Mouse (Mus musculus) small intestine, adult 2 months (tissue): ENCODE measurements around the gene Rere. TPM values are rescaled to one million over a fixed set of nuclear protein-coding genes. Genes with fewer than 3 reads are reported as not detected.

ENCODE experiments used
- H3K27ac ChIP-seq: fragments of 200-500 bp; 2 replicates; pipeline ENCODE4 v1.5.1; 2012; ENCODE audit warnings: low read depth, low read length, control low read depth, inconsistent platforms; ENCODE audit not compliant: insufficient read depth
- H3K27me3 ChIP-seq: fragments of 200-500 bp; 2 replicates; pipeline ENCODE4 v1.6.1; 2012; ENCODE audit warnings: mild to moderate bottlenecking, moderate library complexity, low read length, inconsistent platforms; ENCODE audit not compliant: control insufficient read depth, insufficient read depth
- H3K36me3 ChIP-seq: fragments of 200-500 bp; 2 replicates; pipeline ENCODE4 v1.6.1; 2012; ENCODE audit warnings: mild to moderate bottlenecking, low read length, control low read depth, inconsistent platforms; ENCODE audit not compliant: control insufficient read depth, insufficient read depth
- H3K4me1 ChIP-seq: fragments of 200-500 bp; 2 replicates; pipeline ENCODE4 v1.6.1; 2012; ENCODE audit warnings: low read length, inconsistent platforms, mixed read lengths; ENCODE audit not compliant: control insufficient read depth, insufficient read depth, insufficient read length
- H3K4me3 ChIP-seq: fragments of 200-500 bp; 2 replicates; pipeline ENCODE4 v1.5.1; 2012; ENCODE audit warnings: low read depth, mild to moderate bottlenecking, control low read depth, inconsistent platforms, low read length, moderate library complexity
- CTCF ChIP-seq: fragments of 200-500 bp; IDR thresholded peaks from 2 replicates; pipeline ENCODE4 v1.5.1; 2012; ENCODE audit warnings: low read depth, mild to moderate bottlenecking, control low read depth, inconsistent platforms, low read length, moderate library complexity, mixed read lengths; ENCODE audit not compliant: insufficient replicate concordance, insufficient read length; ENCODE audit errors: extremely low read depth
- POLR2A ChIP-seq: fragments of 200-500 bp; IDR thresholded peaks from 2 replicates; pipeline ENCODE4 v1.6.1; 2012; ENCODE audit warnings: low read depth, mild to moderate bottlenecking, control low read depth, inconsistent platforms, low read length, moderate library complexity
- WGBS: fragments of 180-500 bp; shearing (Covaris S2); methylation state at CpG from one replicate; pipeline ENCODE4 v1.1.7; 2018; 5-methylcytosine and 5-hydroxymethylcytosine counted together
- polyA plus RNA-seq: library from polyadenylated mRNA; depleted of rRNA; stranded (reverse); fragments of >200 nt; gene quantifications from 2 replicates; pipeline ENCODE4 v1.2.3, GENCODE M21; 2012

Rere gene
- polyA plus RNA-seq, 1 experiment: 72.8 TPM

DNA sequence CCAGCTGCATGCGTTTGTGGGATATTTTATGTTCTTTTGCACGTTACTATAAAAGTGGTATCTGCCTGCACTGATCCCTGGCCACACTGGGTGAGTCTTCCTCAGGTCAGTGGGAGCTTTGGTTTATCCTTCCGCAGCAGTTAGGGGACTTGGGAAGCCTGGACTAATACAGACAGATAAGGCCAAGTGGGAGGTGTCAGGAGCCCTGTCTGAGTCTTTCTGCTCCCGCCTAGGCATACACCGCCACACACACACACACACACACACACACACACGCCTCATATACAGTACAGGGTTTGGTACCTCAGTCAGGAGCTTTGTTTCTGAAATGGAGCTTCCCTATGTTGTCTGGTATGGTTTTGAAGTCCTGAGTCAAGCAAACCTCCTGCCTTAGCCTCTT lies 310.6 kb downstream of the Rere start:
- H3K4me1 ChIP-seq: peaks cover 41% of the 10 kb centered on the region
- no peaks in the 10 kb centered on the region for H3K27me3 ChIP-seq
- no peak overlapping the region for H3K4me3 ChIP-seq
- TF ChIP-seq CTCF (no peak), POLR2A (no peak)
- 24% methylated on average over 6 of the region's 6 CpGs for WGBS
- H3K36me3 ChIP-seq: peaks cover 3% of the 10 kb centered on the region; the same call in 1 of the 2 replicates
- peak overlapping the region; percentile 26; the same call in 1 of the 2 replicates for H3K27ac ChIP-seq

DNA sequence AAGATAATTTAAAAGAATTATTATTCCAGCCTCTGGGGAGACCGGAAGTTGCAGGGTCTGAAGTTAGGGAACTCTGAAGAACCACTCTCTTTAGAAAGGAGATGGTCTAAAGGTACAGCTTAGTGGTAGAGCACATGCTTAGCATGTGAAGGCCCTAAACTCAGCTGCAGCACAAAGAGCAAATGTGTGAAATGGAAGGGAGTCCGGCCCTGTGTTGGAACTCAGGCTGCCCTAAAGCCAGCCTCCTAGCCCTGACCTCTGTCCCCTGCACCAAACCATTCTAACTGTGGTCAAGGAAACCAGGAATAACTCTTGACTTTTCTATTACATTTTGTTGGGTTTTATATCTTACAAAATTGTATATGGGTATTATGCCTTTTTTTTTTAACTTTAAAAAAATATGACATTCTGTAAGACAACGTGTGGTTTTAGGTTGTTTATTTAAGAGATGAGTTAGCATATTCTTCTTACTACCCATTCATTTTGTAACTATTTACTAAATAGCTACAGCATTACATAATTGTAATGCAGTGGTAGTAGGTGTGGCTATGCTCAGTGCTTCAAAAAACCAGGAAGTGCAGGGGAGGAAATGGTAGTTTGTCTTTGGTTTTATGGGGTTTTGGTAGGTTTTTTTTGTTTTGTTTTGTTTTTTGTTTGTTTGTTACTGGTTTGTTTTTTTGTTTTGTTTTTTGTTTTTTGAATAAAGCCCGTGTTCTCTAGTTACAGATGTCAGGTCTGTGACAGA lies 312.2 kb downstream of the Rere start:
- Histone ChIP-seq H3K27ac (0 out of 2 replicates have a peak overlapping the region, but pooled peaks have one; percentile 12), H3K4me1 (peaks cover 34% of the 10 kb centered on the region), H3K27me3 (no peaks in the 10 kb centered on the region), H3K36me3 (peaks cover 5% of the 10 kb centered on the region; the same call in 1 of the 2 replicates), H3K4me3 (no peak overlapping the region)
- WGBS: 38% methylated on average over 4 of the region's 4 CpGs
- TF ChIP-seq CTCF: no peak
- no peak for TF ChIP-seq POLR2A

DNA sequence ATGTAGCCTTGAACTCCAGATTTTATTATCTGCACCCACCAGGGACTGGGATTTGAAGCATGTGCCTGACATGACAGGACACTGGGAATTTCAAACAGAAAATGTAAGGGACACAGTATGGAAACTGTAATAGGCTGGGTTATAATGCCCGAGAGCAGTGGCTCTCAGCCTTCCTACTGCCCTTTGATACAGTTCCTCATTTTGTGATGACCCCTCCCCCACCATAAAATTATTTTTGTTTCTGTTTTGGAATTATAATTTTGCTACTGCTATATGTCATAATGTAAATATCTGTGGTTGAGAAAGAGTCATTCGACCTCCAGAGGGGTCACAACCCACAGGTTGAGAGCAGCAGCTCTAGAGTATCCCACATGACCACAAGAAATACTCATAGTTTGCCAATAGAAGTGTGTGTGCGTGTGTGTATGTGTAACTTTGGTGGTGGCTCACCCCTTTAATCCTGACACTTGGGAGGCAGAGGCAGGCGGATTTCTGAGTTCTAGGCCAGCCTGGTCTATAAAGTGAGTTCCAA lies 312.9 kb downstream of the Rere start:
- Histone ChIP-seq H3K27me3 (no peaks in the 10 kb centered on the region), H3K4me1 (peaks cover 34% of the 10 kb centered on the region), H3K4me3 (no peak overlapping the region), H3K27ac (0 out of 2 replicates have a peak overlapping the region, but pooled peaks have one; percentile 1), H3K36me3 (peaks cover 7% of the 10 kb centered on the region)
- no peak for TF ChIP-seq POLR2A
- TF ChIP-seq CTCF: no peak
- 70% methylated on average over 4 of the region's 4 CpGs for WGBS

DNA sequence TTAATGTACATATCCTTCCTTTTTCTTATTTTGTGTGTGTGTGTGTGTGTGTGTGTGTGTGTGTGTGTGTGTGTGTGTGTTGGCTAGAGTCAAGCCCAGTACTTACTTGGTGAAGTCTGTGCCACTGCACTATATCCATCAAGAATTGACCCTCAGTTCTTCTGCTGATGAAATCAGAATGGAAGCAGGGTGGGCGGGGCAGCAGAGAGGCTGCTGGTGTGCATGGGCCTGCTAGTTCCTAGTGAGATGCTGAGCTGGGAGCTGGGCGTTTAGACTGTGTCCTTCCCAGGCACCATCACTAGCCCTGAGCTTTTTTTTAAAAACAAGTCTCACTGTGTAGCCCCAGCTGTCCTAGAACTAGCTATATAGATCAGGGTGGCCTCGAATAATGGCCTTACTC lies 313.6 kb downstream of the Rere start:
- TF ChIP-seq POLR2A (no peak), CTCF (no peak)

DNA sequence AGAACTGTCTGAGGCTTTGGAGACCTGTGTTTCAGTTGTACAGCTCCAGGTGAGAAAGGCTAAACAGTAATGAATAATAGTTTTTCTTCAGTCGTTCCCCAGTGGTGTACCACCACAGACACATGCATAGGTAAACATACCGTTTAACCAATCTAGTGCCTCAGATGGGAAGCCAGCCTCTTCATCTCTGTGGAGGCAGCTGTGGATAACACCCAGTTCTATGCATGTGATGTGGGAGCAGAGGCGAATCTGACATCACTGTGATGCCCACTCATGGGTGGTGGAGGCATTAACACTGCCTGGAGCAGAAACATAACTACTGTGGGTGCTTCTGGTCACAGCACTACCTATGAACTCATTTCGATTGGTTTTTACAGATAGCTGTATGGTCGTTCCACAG lies 314.5 kb downstream of the Rere start:
- peaks cover 30% of the 10 kb centered on the region for H3K4me1 ChIP-seq
- H3K36me3 ChIP-seq: peaks cover 7% of the 10 kb centered on the region
- H3K27me3 ChIP-seq: no peaks in the 10 kb centered on the region
- no peak overlapping the region for H3K4me3 ChIP-seq
- no peak overlapping the region for H3K27ac ChIP-seq
- 61% methylated on average over 5 of the region's 5 CpGs for WGBS
- TF ChIP-seq CTCF: no peak
- no peak for TF ChIP-seq POLR2A

More for the DNA sequence above, 313.6 kb downstream of the Rere start:
- H3K4me3 ChIP-seq: no peak overlapping the region
- WGBS: 63% methylated on average over 3 of the region's 3 CpGs
- H3K27me3 ChIP-seq: no peaks in the 10 kb centered on the region
- H3K4me1 ChIP-seq: peaks cover 32% of the 10 kb centered on the region
- H3K27ac ChIP-seq: no peak overlapping the region
- peaks cover 7% of the 10 kb centered on the region for H3K36me3 ChIP-seq

DNA sequence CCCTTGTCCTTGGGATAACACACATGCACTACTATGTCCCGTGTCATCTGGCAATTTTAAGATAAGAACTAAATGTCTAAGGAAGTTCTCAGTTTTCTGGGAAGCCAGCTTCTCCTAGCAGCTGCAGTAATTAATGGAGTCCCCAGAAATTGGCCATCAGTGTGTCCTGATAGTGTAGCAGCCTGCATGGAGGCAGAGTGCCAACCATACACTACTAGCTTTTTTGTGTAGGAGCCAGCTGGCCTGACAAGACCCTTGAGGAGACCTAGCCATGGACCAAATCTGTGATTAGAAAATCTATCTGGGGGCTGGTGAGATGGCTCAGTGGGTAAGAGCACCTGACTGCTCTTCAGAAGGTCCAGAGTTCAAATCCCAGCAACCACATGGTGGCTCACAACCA lies 317.2 kb downstream of the Rere start:
- Histone ChIP-seq H3K27ac (no peak overlapping the region), H3K36me3 (peaks cover 5% of the 10 kb centered on the region; the same call in 1 of the 2 replicates), H3K4me1 (peaks cover 11% of the 10 kb centered on the region), H3K27me3 (no peaks in the 10 kb centered on the region), H3K4me3 (no peak overlapping the region)
- 22% methylated on average over 1 of the region's 1 CpGs for WGBS
- TF ChIP-seq POLR2A: no peak
- TF ChIP-seq CTCF: no peak
